ENCODE assay signal across 9 mouse cellular contexts in genomic region chr8:89042118-89042460, GRCm38 (mm10). TPM values are rescaled to one million over a fixed set of nuclear protein-coding genes. Genes with fewer than 3 reads are reported as not detected.
DNase-seq lines count a peak whose midpoint lies in the region; ATAC-seq and TF ChIP-seq lines count a peak whose summit lies in the region.
"Had no signal": no experiment of that assay in that cellular context is flagged by ENCODE, and none has a peak within 500 bp of the region (broad histone marks: within the 10 kb centered on the region; RNA-seq: fewer than 3 reads in every experiment).

No protein-coding gene starts in this region.

- no peak for ATAC-seq in liver, embryonic 14.5 days (ENCODE audit: insufficient read depth)
- no peak for ATAC-seq in cerebellum, adult (ENCODE audit: insufficient number of reproducible peaks, low FRiP score, low TSS enrichment)
- ATAC-seq in monocyte, adult 5-6 weeks (replicated peaks; ENCODE audit: insufficient number of reproducible peaks, low FRiP score, low TSS enrichment, poor library complexity, severe bottlenecking) = no peak

- WGBS in liver, embryonic 14.5 days (ENCODE audit: insufficient replicate concordance) = under 1% methylated on average over 35 of the region's 35 CpGs

- no peaks in the 10 kb centered on the region for H3K9me3 ChIP-seq in liver, embryonic 14.5 days (ENCODE audit: control insufficient read depth, low read length)

- H3K4me1 ChIP-seq in cortical plate, adult 2 months (ENCODE audit: control insufficient read depth, insufficient read depth, low read length) = no peaks in the 10 kb centered on the region
- no peaks in the 10 kb centered on the region for H3K4me1 ChIP-seq in liver, embryonic 14.5 days (replicated peaks; ENCODE audit: control insufficient read depth in 2 of 2, insufficient read depth in 2 of 2, low read length in 1 of 2)

- no peaks in the 10 kb centered on the region for H3K36me3 ChIP-seq in liver, embryonic 14.5 days (replicated peaks; ENCODE audit: control insufficient read depth, insufficient read depth, low read depth)

- no peak for TF ChIP-seq POLR2A in cortical plate, adult 2 months (IDR thresholded peaks at IDR 0.05; ENCODE audit: extremely low read depth, insufficient read depth, low read length)

- TF ChIP-seq EP300 in liver, embryonic 14.5 days (IDR thresholded peaks at IDR 0.05; ENCODE audit: low read depth) = no peak

- peak; percentile 59 for DNase-seq in kidney, adult 18-20 months
- no peak for DNase-seq in kidney, adult 8-10 months
- peak; percentile 30 to 47 for DNase-seq in heart, postnatal 10 days
- DNase-seq in liver, embryonic 14.5 days (ENCODE audit: low read depth in 3 of 3, low spot score in 3 of 3) = no peak
- no peak for DNase-seq in thymus, postnatal 14 days

- intact Hi-C loops in heart, postnatal 10 days (cut with DNase I) = loop anchor here (10.0 kb wide), 1 partner anchor 533 kb away; no protein-coding TSS in a partner anchor

- no peak for TF ChIP-seq CTCF in cortical plate, adult 2 months (IDR thresholded peaks at IDR 0.05; ENCODE audit: extremely low read depth, insufficient read depth, low read length)
- no peak for TF ChIP-seq CTCF in liver, embryonic 14.5 days (IDR thresholded peaks at IDR 0.05; ENCODE audit: low read depth)

- peak overlapping the region; percentile 69 for H3K4me3 ChIP-seq in cortical plate, adult 2 months (ENCODE audit: insufficient read depth, low read length)
- H3K4me3 ChIP-seq in liver, embryonic 14.5 days (ENCODE audit: insufficient read depth in 1 of 2, low read depth in 2 of 2, low read length in 2 of 2) = peak overlapping the region; percentile 42 to 50

- peak overlapping the region; percentile 99 for H3K27ac ChIP-seq in cortical plate, adult 2 months (ENCODE audit: insufficient read depth, low read length)
- no peak overlapping the region for H3K27ac ChIP-seq in liver, embryonic 14.5 days

- peaks cover 90% of the 10 kb centered on the region for H3K27me3 ChIP-seq in liver, embryonic 14.5 days (ENCODE audit: control insufficient read depth, insufficient read depth, low read length)

- peak overlapping the region; percentile 49 for H3K4me2 ChIP-seq in liver, embryonic 14.5 days (ENCODE audit: low read depth)

- no peak overlapping the region; the same call in 1 of the 2 replicates for H3K9ac ChIP-seq in liver, embryonic 14.5 days (replicated peaks)

RNA-seq across cellular contexts. Expression of gene Sall1, which starts 1.9 kb away (rescaled TPM):
- polyA plus RNA-seq in cortical plate, adult 2 months (2012; rRNA removed) = 11.7 and 12.5 TPM in 2 replicates
- 1 to 10 TPM; 2.0 to 2.8 TPM for total RNA-seq in heart, postnatal 10 days (2021)
- polyA plus RNA-seq in liver, embryonic 14.5 days (2012; rRNA removed) = 1.6 and 1.7 TPM in 2 replicates
- 1.0 and 1.1 TPM in 2 replicates for polyA plus RNA-seq in liver, embryonic 14.5 days (2014; fragmentation: Nextera tagmentation; extraction: Ambion mirVana)
- total RNA-seq in monocyte, adult 5-6 weeks (2017) = not detected in 3 replicates
- total RNA-seq: hematopoietic stem cell, adult 5-6 weeks had no signal

Comparison
In these comparisons a context has a peak if more than half of its experiments do, and no peak if none do; other contexts are left out.
1. DNase-seq: peak in kidney, adult 18-20 months (single experiment) and heart, postnatal 10 days (2 of 2); none in kidney, adult 8-10 months (0 of 2), liver, embryonic 14.5 days (0 of 3) and thymus, postnatal 14 days (single experiment).